Mouse (Mus musculus) left cerebral cortex, postnatal 4 days (tissue): ENCODE measurements around the gene Ccdc107. TPM values are rescaled to one million over a fixed set of nuclear protein-coding genes. Genes with fewer than 3 reads are reported as not detected.

Experiments used
- DNase-seq: peaks from one replicate; pipeline ENCODE4 v3.0.0-alpha.2; 2022
- intact Hi-C: fragments of 180-260 bp; cut with DNase I; formaldehyde crosslinking; loops from one replicate; pipeline ENCODE4 v1.15.1; 2025
- total RNA-seq, 2 experiments: library from RNA; stranded (reverse); gene quantifications; 2 replicates each; pipeline ENCODE4 v1.2.3; 2021

The Ccdc107 gene
- total RNA-seq, 2 experiments from 2014 or later = 29.9 to 34.3 TPM

DNA sequence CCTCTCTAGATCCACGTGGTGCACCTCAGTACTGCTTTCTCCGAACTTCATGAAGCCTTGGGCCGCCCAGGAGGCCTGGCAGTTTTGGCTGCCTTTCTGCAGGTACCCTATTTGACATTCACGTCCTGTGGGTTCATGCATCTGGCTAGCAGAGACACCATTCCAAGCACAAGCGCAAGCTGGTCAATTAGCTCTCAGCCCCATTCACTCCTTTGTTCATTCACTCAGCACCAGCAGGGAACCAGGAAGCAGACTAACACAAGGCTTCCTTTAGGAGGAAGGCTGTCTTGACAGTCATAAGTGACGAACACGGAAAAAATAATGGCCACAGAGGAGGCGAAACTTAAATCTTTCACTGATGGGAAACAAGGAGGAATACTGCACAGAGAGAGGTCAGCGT, 16.4 kb downstream of the Ccdc107 start:
- DNase-seq = no peak
- intact Hi-C loops = no loop called here

DNA sequence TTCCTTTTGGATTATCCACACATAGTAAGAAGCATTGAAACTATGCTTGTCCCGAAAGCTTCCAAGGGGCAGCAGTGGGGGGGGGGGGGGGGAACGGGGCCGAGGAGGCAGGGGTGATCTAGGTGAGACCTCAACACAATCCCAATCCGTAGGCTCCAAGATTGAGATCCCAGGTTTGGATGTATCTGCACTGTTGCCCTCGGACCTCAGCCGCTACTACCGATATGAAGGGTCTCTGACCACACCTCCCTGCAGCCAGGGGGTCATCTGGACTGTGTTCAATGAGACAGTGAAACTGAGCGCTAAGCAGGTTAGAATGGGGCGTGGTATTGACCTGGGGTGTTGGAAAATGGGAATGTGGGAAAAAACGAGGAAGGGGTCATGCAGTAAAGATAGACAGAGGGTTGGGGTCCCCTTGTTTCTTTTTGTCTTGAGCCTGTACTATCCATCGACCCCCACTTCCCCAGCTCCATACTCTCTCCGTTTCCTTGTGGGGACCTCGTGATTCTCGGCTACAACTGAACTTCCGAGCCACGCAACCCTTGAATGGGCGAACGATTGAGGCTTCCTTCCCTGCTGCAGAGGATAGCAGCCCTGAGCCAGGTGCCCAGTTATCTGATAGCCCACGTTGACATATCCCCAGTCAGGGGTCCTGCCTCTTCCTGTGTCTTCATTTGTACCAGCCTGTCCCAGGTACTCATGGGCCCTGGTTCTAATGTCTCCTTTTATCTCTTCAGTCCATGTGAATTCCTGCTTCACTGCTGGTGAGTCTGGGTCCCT, 19.2 kb downstream of the Ccdc107 start:
- DNase-seq = no peak

DNA sequence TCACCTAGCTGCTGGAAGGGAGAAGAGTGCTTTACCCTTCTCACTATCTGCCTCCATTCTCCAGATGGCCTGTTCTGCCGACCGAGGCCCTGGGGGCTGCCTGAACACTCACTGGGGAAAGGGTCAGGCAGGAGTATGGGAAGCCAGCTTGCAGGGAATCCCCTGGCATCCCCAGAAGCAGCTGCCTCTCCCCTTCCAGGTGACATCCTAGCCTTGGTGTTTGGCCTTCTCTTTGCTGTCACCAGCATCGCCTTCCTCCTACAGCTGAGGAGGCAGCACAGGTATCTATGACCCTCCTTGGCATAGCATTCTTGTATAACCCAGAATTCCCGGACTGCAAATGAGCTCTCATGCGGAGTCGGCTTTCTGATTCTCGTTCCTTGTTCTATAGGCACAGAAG, 20.0 kb downstream of the Ccdc107 start:
- no peak for DNase-seq
- intact Hi-C loops = no loop called here

More for the DNA sequence above, 19.2 kb downstream of the Ccdc107 start:
- intact Hi-C loops = no loop called here

DNA sequence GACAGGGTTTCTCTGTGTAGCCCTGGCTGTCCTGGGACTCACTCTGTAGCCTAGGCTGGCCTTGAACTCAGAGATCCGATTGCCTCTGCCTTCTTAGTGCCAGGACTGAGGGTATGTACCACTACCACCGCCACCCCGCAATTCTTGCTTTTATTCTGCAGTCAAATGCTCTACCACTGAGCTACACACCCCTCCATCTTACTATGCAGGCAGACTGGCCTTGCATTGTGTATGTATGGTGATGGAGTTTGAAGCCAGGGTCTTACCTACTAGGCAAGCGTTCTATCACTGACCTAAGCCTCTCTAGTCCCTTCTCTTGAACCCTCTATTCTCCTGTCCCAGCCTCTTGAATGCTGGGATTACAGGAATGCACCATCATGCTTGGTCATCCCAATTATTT, 20.6 kb downstream of the Ccdc107 start:
- intact Hi-C loops = no loop called here

DNA sequence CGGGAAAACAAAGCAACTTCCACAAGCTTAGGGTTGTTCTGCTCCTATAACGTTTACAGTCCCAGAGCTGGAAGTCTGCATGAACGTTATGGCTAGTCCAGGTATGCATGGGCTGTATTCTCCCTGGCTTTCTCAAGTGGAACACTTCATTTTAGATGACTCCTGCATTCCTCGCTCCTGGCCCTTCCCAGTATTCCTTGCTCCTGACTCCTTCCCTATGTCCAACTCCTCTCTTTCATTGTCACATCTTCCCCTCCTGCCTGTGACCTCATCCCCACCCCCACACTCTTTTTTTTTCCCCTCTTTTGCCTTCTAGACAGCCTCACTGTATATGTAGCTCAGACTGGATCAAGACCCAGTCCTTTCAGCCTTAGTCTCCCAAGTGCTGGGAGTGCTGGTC, 21.1 kb downstream of the Ccdc107 start:
- intact Hi-C loops = no loop called here
- no peak for DNase-seq

More for the DNA sequence above, 20.6 kb downstream of the Ccdc107 start:
- no peak for DNase-seq

DNA sequence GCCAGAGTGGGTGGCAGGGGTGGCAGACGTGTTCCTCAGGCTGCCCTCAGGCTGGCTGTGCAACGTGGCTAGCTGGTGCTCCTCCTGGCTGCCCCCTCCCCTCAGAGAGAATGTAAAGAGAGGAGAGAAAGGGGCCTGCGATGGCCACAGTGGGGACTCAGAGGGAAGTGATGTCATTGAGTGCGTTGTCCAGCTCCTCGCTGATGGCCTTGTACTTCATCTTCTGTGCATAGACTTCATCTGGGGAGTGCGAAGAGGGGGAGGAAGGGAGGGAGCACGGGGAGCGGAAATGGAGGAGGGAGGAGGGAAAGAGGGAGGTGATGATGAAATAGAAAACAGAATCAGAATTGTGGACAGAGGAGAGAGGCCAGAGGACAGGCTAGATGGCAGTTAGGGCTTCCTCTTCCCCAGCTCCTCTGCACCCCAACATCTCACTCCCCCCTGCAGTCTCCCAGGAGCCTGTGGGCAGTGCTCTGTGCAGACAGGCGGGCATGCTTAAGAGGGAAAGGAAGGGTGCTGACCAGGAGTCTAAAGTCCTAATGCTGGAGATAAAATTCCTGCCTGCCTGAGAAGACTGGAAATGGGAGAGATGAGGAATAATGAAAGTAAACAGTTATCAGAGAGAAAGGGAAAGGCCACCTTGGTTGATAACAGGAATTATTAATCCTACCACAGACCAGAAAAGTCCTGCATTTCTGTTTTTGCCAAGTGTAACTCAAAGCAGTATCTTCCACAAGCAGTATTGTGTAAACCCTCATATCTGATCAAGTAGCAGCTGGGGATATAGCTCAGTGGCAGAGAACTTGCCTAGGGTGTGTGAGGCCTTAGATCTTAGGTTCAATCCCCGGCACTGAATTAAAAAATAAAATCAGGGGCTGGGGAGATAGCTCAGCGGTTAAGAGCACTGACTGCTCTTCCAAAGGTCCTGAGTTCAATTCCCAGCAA, 23.3 kb downstream of the Ccdc107 start:
- DNase-seq = no peak
- intact Hi-C loops = no loop called here

DNA sequence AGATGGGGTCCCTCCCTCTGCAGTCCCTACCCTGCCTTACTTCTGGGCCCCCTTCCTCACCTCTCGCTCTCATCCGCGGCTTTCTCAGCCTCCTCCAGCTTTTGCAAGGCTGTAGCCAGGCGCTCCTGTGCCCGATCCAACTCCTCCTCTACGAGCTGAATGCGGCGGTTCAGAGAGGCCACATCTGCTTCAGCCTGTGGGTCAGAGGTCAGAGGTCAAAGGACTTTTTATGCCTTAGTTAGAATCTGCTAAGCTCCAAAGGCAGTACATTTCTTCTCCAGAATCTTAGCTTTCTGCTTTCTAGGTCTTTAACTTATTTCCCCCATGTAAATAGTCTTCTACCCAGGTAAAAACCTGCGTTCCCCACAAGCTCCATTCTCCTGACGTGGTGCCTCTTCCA, 26.9 kb downstream of the Ccdc107 start:
- DNase-seq = no peak
- intact Hi-C loops = no loop called here

DNA sequence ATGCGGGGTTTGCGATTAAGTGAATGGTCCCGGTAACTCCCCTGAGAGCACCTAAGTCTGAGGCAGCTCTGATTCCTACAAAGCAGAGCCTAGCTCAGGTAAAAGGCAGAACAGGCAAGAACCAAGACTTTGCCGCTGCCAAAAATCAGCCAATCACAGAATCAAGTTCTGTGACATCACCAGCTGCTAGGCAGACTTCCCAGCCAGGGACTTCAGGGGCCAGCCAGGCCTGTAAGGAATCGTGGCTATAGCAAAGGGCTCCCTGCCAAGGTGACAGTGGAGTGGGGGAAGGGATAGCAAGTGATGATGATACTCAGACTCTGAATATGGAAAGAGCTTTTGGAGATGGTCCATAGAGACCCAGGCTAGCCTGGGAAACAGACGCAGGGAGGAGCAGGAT, 27.3 kb downstream of the Ccdc107 start:
- DNase-seq = peak; percentile 90
- intact Hi-C loops = no loop called here

DNA sequence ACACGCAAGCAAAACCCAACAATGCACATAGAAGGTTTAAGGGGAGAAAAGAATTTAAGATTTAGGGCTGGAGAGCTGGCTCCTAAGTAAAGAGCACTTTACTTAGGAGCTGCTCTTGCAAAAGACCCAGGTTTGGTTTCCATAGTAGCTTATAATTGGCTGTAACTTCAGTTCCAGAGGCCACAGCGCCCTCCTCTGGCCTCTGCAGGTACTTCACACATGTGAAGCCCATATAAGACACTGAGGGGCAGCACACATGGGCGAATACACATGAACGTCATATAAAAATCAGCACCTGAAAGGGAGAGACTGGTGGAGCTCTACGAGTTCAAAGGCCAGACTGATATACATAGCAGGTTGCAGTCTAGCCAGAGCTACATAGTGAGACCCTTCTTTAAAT, 35.2 kb downstream of the Ccdc107 start:
- no peak for DNase-seq
- intact Hi-C loops = no loop called here

DNA sequence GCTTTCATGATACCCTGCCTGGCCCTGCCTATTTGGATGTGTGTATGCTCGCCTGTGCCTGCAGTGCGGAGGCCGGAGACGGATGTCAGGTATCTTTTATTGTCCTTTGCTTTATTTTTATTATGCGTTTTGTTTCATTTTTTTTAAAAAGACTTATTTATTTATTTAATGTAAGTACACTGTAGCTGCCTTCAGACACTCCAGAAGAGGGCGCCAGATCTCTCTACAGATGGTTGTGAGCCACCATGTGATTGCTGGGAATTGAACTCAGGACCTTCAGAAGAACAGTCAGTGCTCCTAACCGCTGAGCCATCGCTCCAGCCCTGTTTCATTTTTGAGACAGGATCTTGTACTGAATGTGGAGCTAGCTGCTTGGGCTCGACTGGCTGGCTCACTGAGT, 35.8 kb downstream of the Ccdc107 start:
- intact Hi-C loops = no loop called here
- DNase-seq = no peak

DNA sequence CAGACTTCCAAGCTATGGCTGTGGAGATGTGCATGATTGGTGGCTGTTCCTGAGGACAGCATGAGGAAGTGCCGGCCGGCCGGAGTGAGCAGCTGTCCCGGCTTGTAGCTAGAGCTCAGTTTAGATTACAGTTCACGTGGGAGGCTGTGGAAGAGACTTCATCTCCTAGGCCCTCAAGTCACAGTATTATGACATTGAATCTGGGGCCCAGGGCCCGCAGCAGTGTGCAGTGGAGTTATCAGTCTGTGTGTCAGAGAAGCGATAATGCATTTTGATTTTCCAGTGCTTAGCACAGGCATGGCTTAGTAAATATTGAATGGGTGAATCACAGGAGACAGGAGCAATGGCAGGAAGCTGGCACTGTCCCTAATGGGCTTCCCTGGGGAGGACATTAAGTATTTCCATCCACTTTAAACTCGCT, 37.4 kb downstream of the Ccdc107 start:
- DNase-seq = no peak
- intact Hi-C loops = no loop called here

DNA sequence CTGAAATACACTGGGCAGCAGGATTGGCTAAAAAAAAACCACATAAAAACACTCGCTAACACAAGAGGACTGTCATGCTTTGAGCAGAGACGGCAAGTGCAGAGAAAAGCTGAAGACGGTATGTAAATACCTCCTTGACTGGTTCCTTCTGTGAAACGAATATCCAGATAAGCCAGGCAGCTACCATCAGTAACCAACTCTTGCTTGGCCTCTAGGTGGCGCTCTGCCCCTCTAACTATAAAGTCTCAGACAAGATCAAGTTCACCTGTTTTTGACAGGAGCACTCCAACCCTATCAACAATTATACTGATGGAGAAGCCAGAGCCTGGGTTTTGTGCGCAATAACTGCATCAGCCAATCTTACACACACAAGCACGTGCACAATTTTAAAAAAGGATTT, 37.9 kb downstream of the Ccdc107 start:
- intact Hi-C loops = no loop called here
- DNase-seq = peak; percentile 71

DNA sequence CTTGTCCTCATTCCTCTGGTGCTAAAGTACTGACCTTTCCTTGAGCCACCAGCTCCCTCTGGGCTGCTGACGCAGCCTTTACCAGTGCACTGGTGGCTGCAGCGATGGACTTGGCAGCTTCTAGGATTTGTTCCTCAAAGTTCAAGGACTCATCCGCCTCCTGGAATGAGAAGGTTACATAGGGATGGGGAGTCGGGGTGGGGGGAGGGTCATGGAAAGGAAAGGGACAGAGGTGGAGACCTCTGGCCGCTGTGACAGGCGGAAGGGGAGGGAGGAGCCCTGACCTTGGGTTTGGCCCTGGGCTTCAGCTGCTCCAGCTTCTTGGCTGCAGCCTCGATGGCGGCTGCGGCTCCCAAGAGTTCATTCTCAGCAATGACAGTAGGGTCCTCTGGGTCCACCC, 40.6 kb downstream of the Ccdc107 start:
- no peak for DNase-seq
- intact Hi-C loops = no loop called here

DNA sequence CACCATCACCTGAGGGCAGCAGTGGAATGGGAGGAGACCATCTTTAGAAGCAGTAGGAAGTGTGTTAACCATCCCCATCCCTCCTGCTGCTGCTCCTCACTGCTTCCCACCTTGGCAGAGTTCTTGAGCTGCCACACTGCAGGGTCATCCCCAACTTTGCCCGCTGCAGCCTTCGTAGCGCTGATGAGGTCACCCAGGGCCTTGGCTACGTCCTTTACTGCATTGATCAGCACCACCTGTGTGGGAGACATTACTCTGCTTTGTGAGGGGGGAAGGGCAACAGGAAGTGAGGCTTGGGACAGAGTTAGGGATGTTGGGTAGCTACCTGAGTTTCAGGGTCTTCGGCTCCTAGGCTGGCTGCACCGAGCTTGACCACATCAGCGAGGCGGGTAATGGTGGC, 42.9 kb downstream of the Ccdc107 start:
- intact Hi-C loops = no loop called here
- no peak for DNase-seq

DNA sequence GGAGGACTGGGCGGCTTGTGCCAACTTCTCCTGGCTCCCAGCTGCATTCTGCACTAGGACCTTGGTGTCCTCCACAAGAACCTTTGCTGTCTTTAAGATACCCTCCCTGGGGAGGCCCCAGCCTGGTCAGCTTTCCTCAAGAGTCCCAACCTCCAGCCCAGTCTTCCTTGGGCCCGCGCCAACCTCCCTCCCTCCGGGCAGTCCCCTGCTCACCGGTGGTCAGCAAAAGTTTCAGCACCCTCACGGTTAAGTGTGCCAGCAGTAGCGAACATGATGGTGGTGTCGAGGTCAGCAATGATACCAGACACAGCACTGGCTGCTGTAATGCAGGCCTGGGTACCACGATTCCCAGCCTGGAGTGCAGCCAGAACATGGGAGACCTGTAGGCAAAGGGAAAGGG, 43.3 kb downstream of the Ccdc107 start:
- intact Hi-C loops = no loop called here

DNA sequence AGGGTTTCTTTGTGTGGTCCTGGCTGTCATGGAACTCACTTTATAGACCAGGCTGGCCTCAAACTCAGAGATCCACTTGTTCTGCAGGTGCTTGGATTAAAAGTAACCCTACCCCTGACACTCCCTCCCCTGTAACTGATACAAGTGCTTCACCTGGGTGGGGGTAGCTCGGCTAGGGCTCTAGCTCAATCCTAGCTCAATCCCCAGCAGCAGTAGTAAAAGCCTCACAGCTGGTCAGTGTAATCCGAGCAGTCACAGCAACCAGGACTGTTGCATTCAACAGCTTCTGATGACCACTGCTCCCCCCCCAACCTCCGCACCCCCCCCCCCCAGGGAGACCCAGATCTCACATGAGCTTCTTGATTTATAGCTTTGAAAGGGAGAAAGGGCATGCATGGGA, 49.3 kb downstream of the Ccdc107 start:
- intact Hi-C loops = no loop called here
- DNase-seq = no peak

More for the DNA sequence above, 43.3 kb downstream of the Ccdc107 start:
- no peak for DNase-seq

Other genes with a start within 250 kb of the Ccdc107 start
- gene Atp8b5, start 225.7 kb upstream of the Ccdc107 start, total RNA-seq = under 1 TPM; 0.26 to 0.34 TPM
- gene Rusc2, start 110.9 kb upstream of the Ccdc107 start, total RNA-seq = 100 to 1,000 TPM; 185 to 188 TPM
- 1 to 10 TPM; 1.0 to 1.3 TPM for gene Fam166b, start 63.8 kb upstream of the Ccdc107 start, total RNA-seq
- 100 to 1,000 TPM; 106 to 108 TPM for gene Tesk1, start 51.0 kb upstream of the Ccdc107 start, total RNA-seq
- gene Cd72, start 38.3 kb upstream of the Ccdc107 start, total RNA-seq = not detected
- not detected for gene Sit1, start 9.2 kb upstream of the Ccdc107 start, total RNA-seq
- 1 to 10 TPM; 3.6 to 3.8 TPM for gene Arhgef39, start 6.8 kb downstream of the Ccdc107 start, total RNA-seq
- under 1 TPM; 0.83 to 0.84 TPM for gene Car9, start 14.1 kb downstream of the Ccdc107 start, total RNA-seq
- gene Tpm2, start 30.9 kb downstream of the Ccdc107 start, total RNA-seq = 1 to 10 TPM; 4.7 to 5.2 TPM
- 10 to 100 TPM; 63.2 to 67.5 TPM for gene Creb3, start 69.4 kb downstream of the Ccdc107 start, total RNA-seq
- 10 to 100 TPM; 49.1 to 59.1 TPM for gene Tln1, start 69.8 kb downstream of the Ccdc107 start, total RNA-seq
- 10 to 100 TPM; 47.1 to 54.1 TPM for gene Rgp1, start 85.8 kb downstream of the Ccdc107 start, total RNA-seq
- 10 to 100 TPM; 63.9 to 71.7 TPM for gene Gba2, start 86.0 kb downstream of the Ccdc107 start, total RNA-seq
- not detected for gene Msmp, start 91.6 kb downstream of the Ccdc107 start, total RNA-seq
- gene Npr2, start 139.0 kb downstream of the Ccdc107 start, total RNA-seq = 10 to 100 TPM; 56.5 to 65.2 TPM
- 1 to 10 TPM; 2.0 to 2.4 TPM for gene Spag8, start 160.7 kb downstream of the Ccdc107 start, total RNA-seq
- gene Hint2, start 163.6 kb downstream of the Ccdc107 start, total RNA-seq = 10 to 100 TPM; 21.1 to 23.9 TPM
- 10 to 100 TPM; 50.1 to 52.5 TPM for gene Tmem8b, start 176.1 kb downstream of the Ccdc107 start, total RNA-seq
- gene Fam221b, start 176.2 kb downstream of the Ccdc107 start, total RNA-seq = under 1 TPM; 0.88 to 0.93 TPM
- not detected for gene Olfr70, start 207.9 kb downstream of the Ccdc107 start, total RNA-seq
- not detected for gene Olfr71, start 217.4 kb downstream of the Ccdc107 start, total RNA-seq
- gene Hrct1, start 234.3 kb downstream of the Ccdc107 start, total RNA-seq = under 1 TPM; 0.64 to 0.70 TPM
- gene Spaar, start 237.1 kb downstream of the Ccdc107 start, total RNA-seq = under 1 TPM; 0.34 to 0.38 TPM